14 mouse cellular contexts compared by ENCODE assay signal in the genomic region with DNA sequence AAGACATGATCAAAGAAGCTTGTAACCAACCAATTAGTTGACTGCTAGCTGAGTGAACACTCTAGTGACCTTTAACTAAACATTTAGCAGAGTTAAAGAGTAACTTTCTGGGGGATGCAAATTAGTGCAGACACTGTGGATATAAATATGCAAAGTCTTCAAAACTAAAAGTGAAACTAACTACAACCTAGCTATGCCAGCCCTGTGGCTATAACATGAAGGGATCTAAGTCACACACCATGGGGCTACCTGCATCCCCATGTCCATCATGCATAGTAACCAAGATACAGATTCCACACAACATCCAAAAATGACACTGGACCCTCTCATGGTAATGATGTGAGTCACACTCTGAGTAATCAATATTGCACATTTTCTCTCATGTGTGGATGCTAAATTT. TPM values are rescaled to one million over a fixed set of nuclear protein-coding genes. Genes with fewer than 3 reads are reported as not detected.
"Had no signal": no experiment of that assay in that cellular context is flagged by ENCODE, and none has a peak within 500 bp of the region (broad histone marks: within the 10 kb centered on the region; RNA-seq: fewer than 3 reads in every experiment).

No protein-coding gene starts in this region.

- DNase-seq: lung, embryonic 14.5 days; lung, postnatal 14 days; lung, postnatal 36 days; right cerebral cortex, postnatal 14 days; right cerebral cortex, postnatal 4 days; spleen, adult 18-20 months; thymus, adult 2 months; thymus, postnatal 25 days; thymus, postnatal 4 days had no signal

- ATAC-seq: midbrain, embryonic 13.5 days; midbrain, embryonic 15.5 days had no signal

RNA-seq across cellular contexts. Expression of gene Ppp1r14c, which starts 31.3 kb away (rescaled TPM):
- total RNA-seq: megakaryocyte progenitor cell, adult 5-6 weeks; monocyte, adult 5-6 weeks had no signal
- polyA plus RNA-seq: macrophage had no signal
